Mouse (Mus musculus) liver, embryonic 14.5 days (tissue): Measurements from ENCODE around the gene Cdh23.

ENCODE experiments used
- CTCF ChIP-seq: IDR thresholded peaks from 2 replicates; pipeline ENCODE4 v1.5.1; 2016; ENCODE audit warnings: antibody characterized with exemption, low read depth, control low read depth
- EP300 ChIP-seq: IDR thresholded peaks from 2 replicates; pipeline ENCODE4 v1.6.1; 2016; ENCODE audit warnings: antibody characterized with exemption, low read depth

- TF ChIP-seq CTCF (no peak), EP300 (no peak)
Measured at GRCm38 (mm10) chr10:60455193-60455592, 241.1 kb downstream of the Cdh23 start.
